Mouse (Mus musculus) skeletal muscle tissue, adult 2 months (tissue): ENCODE measurements around the gene Vmac.
A peak's percentile ranks its signal among the peaks of the same experiment; 100 is the strongest.

ENCODE experiments used
- DNase-seq: peaks from one replicate; pipeline ENCODE4 v3.0.0-alpha.2; 2012; ENCODE audit warnings: low read depth, low spot score

Vmac gene

DNA sequence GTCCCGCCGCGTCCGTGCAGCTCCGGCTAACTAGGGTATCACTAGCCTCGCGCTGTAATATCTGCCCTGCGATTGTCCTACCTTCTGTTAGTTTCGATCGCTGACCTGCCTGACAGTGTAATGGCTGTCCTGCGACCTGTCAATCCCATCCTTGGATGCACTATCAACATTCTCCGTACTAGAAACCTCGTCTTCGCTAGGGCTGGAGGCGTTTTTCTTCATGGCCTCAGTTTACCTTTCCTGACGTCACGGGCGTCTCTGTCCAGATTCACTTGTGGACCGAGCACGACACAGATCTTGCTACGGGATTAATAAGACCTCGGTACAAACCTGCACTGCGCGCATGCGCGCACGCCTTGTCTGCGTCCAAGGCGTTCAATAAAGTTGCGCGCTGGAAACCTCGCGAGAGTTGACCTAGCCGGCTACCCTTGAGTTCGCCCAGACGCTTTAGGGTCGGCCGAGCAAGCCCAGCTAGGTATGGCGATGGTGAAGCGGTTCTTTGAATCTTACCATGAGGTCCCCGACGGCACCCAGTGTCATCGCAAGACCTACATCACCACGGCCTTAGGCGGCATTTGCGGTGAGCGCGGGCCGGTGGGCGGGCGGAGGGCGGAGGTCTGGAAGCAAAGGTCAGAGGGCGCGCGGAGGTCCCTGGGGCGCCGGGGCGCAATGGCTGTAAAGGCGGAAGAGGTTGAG lies at the start of gene Vmac, which contains the start of gene Ndufa11:
Gene Vmac, minus strand, starts transcription at position 660 of the 696 bp plus-strand sequence.
Gene Ndufa11, plus strand, starts transcription at position 405 of the 696 bp plus-strand sequence.
- peak; percentile 99 for DNase-seq

DNA sequence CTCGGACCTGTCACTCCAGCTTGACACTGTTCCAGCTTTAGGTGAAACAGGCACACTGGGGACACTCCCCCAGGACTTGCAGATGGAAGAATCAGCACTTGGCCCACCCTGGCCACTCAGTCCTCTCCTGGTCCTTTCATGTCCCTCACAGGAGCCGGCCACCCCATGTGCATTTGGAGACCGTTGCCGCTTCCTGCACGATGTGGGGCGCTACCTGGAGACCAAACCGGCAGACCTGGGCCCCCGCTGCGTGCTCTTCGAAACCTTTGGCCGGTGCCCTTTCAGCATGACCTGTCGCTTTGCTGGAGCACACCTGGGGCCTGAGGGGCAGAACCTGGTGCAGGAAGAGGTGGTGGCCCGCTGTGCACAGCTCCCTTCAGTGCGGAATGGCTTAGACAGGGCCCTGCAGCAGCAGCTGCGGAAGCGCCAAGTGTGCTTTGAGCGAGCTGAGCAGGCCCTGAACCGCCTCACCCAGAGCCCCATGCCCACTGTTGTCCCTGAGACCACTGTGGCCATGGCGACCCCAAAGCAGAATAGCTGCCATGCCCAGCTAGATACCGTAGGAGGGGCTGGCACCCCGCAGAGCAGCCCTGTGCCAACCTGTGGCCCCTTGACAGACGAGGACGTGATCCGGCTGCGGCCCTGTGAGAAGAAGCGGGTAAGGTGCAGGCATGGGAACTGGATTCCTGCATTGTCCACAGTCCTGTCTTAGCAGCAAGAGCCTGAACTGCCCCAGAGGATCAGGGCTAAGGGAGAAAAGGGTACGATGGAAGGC lies 49.0 kb upstream of the Vmac start:
- DNase-seq = no peak

DNA sequence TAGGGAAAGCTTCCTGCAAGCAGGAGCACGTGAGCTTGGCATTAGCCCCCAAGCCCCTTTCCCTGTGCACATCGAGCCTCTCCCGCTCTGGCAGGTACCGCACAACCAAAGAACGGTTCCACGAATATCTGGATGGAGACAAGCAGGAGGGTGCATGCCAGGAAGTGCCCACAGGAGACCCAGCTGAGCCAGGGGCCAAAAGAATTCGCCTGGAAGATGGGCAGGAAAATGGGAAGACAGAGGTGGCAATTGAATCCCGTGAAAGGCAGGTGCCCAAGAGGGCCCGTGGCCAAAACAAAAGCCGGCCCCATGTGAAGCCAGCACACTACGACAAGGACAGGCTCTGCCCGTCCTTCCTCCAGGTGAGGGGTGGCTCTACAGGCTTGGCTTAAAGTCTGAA lies 47.6 kb upstream of the Vmac start:
- DNase-seq = no peak

DNA sequence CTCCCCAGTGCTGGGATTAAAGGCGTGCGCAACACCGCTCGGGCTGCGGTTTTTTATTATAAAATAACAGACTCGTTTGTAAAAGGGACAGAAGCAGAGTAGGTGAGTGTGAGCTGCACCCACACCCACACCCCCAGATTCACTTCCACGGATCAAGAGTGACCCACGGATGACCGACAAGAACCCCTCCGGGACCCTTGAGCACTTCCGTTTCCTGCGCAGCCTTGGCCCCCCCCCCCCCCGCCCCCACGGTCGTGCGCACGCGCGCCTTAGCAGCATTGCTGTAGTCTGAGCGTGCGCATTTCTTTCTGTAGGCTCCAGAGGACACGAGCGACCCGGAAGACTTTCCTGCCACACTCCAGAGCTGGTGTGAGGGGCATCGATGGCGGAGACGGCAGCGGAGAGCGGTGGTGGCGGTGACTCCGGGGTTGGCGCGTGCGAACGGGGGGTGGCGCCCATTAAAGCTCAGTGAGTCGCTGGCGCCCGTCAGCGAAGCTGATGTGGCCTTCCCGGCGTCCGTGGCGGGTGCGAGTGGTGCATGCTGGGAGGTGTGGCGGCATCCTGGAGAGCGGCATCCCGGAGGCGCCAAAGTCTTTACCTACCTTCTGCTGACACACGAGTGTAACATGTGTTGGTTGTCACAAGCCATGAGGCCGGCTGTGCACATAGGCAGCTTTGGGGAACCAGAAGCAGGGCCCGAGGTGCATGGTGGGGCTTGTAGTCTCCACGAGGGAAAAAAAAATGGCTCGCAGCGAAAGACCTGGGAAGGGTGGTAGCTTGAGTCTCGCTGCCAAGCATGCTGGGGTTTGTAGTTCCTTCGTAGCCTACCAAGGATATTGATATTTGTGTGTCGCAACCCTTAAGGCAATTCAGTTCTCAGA lies 46.9 kb upstream of the Vmac start, which contains the start of gene Dus3l:
Gene Dus3l, plus strand, starts transcription at position 284 of the 881 bp plus-strand sequence.
- DNase-seq = peak; percentile 90

DNA sequence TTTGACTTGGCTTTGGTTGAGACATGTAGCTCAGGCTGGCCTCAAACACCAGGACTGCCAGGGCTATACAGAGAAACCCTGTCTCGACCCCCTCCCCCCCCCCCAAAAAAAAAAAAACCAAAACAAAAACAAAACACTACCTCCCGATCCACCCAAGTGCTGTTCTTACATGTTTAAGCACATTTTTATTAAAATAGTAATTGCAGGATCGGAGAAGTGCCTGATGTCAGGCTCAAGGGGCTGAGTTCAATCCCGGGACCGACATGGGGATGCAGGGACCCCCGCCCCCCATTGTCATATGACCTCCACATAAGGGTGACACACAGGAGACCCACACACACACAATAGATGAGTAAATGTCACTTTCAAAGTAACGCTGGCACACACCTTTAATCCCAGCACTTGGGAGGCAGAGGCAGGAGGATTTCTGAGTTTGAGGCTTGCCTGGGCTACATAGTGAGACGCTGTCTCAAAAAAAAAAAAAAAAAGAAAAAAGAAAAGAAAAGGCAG lies 46.0 kb upstream of the Vmac start:
- DNase-seq = no peak

DNA sequence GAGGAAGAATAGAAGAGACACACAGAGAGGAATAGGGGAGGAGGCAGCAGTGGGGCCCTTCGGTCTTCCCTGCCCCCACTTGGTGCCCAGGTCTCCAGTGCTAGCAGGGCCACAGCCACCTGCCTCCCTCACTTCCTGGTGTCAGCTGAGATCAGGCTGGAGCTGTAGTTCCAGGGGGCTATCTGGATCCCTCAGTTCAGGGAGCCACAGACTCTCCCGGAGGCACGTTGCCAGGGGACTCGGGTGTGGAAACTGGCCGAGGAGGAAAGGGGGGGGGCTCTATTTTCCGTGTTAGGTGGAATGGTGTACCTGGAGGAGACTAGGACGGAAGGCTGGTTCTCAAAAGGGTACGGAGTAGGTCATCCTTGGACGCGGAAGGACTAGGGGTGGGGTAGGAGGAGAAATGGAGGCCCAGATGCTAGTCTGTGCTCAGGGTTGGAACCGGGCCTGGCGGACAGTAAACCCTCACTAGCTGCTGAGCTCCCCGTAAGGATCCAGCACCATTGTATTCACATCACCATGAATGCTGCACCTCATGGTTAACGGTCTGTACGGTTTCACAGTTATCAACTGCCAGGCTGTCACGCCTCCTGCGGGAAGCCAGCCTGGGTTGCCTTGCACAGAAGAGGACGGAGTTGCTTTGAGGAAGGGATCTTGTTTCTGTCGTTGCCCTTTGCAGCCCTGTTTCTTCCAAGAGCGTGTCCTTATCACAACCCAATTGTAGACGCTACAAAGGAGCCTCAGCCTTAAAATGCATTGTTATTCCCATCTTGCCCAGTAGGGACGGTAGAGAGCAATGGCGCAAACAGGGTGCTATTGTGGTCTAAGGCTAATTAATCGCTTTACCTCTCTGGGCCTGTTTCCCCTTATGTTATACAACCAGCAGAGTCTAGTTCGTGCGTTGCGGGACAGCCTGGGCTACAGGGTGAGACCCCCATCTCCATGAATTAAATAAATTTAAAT lies 45.2 kb upstream of the Vmac start:
- DNase-seq = no peak

DNA sequence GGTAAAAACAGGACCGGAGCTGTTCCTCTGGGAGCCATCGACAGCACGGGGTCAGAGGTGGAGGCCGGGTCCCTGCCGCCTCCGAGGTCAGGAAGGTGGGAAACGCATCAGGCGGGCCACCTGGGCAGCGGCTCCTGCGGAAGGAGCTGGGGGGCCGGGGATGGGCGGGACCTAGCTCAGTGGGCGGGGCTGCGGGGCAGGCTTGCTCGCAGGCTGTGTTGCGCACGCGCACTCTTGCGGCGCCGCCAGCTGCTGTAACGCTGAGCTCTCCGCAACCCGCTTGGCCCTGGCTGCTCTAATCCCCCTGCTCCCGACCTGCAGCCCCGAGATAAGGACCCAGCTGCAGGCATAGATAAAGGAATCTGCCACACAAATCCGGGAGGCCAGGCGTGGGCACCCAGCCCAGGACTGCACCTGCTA lies 44.2 kb upstream of the Vmac start:
- peak; percentile 89 for DNase-seq

DNA sequence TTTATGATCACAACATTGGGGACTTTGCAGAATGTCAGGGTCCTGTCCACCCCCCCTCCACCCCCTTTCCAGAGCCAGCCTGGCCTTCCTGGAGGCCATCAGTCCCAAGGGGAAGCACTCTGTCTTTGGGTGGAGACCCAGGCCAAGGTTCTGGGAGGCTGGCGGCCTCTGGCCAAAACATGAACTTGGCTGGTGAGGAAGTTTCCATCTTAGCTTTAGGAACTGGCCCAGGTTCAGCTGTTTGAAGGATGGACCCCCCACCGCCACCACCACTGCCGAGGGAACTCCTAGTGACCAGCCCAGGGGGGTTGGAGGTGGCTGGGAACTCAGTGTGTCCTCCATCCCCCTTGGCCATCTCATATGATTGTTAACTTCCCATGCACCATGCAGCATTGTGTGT lies 43.3 kb upstream of the Vmac start:
- no peak for DNase-seq

DNA sequence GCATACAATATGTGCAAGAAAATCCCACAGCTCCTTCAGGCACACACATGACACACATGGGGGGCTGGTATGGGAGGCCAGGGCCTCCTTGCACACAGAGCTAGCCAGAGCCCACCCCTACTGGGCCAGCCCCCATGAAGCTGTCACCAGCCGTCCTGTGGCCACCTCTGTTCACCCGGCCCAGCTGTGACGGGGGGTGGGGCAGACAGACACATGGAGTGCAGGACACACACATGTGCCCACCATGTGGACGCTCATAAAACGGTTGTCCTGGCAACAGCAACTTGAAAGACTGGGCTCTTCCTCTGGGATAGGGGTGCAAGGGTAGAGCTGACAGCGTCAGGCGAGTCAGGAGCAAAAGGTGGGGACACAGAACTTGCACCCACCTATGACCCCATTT lies 41.4 kb upstream of the Vmac start:
- DNase-seq = no peak

DNA sequence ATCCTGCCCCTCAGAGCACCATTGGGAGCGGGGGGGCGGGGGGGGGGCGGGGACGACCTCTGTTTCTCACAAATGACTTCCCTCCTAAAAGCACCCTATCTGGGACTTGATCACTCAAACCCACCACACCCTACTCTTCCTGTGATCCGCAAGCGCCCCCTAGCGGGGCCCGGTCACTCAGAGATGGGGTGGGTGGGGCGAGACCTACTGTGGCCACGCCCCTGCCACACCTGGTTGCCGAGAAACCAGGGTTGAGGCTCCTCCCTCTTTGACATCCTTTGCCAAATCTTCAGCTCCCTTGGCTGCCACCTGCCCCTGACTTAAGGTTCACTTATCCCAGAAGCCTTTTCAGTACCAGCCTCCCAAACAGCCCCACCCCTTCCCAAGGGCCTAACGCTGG lies 40.3 kb upstream of the Vmac start:
- DNase-seq = peak; percentile 61

DNA sequence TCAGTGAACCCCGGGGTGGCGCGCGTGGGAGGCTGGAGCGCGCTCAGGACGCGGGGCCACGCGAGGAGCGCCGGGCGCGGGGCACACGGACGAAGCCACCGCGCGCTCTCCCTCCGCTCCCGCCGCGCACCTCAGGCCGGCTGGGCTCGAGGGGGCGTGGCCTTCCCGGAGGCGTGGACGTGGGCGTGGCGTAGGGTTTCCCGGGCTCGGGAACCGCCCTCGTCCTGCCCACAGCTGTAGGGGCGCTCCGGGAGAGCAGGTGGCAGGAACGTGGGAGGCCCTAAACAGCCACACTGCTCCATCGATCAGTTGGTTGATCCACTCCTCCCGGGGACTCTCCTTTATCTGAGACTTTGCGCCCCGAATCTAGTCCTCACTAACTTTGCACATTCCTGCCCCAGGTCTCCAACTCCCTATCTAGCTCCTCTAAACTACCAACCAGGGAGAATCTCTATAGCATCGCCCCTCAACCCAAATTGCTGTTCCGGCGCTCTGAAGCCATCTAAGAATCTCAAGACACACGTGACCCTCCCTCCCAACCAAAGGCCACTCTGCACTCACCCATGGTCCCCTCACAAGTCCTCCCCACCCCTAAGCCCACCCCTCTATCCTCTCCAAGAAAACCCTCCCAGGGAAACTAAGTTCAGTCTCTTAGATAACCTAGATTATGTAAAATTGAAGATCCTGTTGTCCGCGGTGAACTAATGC lies 39.7 kb upstream of the Vmac start, which contains the start of gene Nrtn:
Gene Nrtn, minus strand, starts transcription at position 115 of the 708 bp plus-strand sequence.
- peak; percentile 53 for DNase-seq

DNA sequence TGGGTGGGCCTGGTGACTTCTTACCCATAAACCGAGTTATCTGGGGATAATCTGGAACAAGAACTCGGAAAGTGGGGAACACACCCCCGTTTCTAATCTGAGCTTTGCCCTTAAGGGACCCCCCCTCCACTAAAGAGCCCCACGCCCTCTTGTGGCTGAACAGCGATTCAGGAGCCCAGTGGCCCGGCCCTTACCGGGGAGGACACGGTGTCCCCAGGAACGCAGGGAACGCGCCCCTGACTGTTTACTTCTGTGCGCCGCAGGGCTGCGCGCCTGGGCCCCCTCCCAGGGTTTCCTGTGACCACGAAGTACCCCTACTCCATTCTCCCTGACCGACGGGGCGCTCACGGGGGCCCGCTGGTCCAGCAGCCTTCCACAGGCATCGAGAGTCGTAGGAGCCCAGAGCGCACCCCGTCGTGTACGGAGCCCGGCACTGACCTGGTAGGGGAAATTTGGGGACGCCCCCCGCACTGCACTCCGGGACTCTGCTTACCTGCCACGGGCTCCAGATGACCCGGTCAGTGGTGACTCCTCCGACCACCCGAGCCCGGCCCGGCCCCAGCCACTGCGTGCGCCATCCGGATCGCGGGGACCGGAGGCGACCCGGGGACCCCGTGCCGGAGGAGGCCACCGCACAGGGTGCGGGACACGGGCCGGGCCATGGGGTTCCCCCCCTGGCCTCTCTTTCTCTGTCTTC lies 39.0 kb upstream of the Vmac start:
- no peak for DNase-seq

DNA sequence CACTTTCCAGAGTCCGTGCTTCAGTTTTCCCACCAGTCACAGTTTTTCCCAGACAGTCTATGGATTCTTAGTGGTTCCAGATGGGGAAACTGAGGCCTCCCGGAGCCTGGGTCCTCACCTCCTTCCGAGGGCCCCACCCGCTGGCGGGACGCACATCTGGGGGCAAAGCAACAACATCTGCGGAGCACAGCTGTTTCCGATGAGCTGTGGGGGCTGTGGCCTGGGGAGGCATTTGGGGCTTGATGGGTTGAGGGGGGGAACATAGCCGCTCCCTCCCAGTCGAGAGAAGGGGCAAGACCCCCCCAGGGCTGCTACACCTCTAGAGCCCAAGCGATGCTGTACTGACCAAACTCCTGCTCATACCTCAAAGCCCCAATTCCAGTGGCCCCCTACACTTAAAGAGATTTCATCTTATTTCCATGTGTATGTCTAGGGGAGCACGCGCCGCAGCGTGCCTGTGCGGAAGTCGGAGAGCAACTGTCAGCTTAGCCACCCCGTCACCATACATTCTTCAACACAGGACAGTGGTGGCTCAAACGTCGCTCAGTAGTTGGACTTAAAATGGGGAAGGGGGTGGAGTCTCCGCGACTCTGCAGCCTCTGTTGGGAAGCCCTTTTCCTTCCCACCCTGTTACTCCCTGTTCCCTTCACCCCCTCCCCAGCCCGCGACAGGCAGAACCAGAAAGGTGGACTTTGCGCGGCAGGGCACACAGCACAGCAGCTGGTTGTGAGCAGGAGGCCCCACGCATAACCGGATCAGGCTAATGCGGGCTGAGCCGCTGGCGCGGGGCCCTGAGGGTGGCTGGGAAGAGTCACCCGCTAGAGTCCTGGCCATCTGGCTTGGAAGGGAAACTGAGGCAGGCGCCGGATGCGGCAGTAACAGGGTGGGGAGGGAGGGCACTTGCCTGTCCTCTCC lies 36.7 kb upstream of the Vmac start:
- DNase-seq = no peak

DNA sequence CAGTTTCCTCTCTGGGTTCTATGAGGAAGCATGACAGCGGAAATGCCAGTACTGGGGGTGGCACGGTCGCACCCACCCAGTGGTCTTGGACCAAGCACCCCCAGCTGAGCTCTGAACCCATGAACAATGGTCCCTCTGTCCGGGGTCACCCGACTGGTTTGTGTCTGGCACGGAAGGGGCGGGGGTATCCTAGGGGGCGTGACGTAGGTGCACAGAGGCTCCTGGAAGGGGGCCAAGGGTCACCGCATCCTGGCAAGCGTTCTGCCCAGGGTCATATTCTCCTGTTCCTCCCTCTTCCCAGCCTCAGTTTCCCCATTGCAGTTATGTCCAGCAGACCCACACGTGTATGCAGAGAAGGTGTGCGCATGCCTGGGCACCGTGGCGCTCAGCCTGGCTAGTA lies 35.6 kb upstream of the Vmac start:
- DNase-seq = no peak

DNA sequence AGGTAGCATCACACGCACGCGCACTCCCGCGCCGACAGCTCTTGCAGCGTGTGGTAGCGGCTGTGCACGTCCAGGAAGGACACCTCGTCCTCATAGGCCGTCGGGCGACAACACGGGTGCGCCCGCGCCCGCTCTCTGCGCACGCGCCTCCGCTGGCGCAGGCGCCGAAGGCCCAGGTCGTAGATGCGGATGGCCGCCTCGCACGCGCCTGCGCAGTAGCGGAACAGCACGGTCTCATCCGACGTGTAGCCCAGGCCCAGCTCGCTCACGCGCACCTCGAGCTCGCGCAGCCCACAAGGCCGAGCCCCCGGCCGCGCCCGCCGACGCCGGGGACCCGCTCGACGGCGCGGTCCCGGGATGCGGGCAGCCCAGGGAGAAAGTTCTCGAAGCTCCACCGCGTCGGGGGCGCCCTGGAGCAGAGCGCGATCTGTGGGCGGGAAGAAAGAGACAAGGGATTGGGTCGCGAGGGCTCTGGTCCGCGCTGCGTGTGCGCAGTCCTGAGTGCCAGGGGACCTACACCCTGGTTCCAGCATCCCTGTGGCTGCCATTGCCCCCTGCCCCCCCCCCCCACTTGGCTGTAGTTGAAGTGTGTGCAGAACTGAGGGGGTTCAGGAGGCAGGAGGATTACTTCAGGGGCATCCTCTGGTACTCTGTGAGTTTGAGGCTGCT lies 33.7 kb upstream of the Vmac start:
- DNase-seq = no peak

DNA sequence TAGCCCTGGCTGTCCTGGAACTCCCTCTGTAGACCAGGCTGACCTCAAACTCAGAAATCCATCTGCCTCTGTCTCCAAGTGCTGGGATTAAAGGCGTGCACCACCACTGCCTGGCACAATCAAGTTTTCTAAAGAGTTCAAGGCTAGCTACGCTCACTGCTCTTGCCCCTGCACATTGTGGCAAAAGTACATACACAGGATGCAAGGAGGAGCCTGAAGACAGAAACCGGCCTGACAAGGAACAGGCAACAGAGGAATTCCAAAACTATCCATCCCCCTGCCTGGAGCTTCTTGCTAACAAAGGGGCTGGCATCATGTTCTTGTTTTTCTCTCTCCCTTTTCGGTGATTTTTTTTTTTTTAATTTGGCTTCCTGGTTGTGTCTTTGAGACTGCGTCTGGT lies 26.4 kb upstream of the Vmac start:
- DNase-seq = no peak

DNA sequence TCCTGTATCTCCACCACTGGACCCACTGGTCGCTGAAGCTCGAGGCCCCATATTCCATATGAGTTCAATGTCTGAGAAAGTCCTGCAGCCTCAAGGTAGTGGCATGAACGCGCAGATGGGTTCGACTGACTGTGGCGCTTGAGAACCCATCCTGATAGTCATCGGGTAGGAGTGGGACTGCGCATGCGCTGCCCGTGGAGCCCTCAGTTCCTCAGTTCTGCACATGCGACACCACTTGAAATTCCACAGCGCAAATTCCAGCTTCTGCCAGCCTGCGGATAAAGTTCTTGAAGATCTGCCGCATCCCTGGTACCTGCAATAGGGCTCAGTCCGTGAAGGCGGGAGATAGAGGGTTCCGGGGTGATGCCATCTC lies 23.0 kb upstream of the Vmac start:
- no peak for DNase-seq
